Mouse (Mus musculus) spleen, adult 2 months (tissue): ENCODE measurements around the gene Vps35l.

Source experiments
- CTCF ChIP-seq: fragments of 200-500 bp; IDR thresholded peaks from 2 replicates; pipeline ENCODE4 v1.5.1; 2011; ENCODE audit warnings: mild to moderate bottlenecking, inconsistent platforms; ENCODE audit not compliant: insufficient read depth, insufficient read length, insufficient replicate concordance; ENCODE audit errors: extremely low read depth
- POLR2A ChIP-seq: fragments of 200-500 bp; IDR thresholded peaks from 2 replicates; pipeline ENCODE4 v1.6.1; 2011; ENCODE audit warnings: low read depth, low read length, inconsistent platforms

DNA sequence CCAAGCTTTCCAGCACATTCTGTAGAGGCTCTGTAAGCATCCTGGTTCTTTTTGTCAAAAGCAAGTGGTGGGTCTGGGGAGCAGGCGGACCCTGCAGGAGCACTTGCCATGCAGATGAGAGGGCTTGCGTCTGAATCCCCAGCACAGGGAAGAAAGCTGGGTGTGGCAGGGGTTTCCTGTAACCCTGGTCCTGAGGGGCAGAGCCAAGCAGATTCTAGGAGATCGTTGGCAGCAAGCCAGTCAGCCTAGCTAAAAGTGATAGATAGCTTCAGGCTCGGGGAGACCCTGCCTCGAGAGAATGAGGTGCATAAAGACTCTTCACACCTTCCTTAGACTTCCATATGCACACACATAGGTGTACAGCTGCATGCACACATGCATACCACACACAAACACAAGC, 19.3 kb downstream of the Vps35l start:
- TF ChIP-seq CTCF (no peak), POLR2A (no peak)
